Mouse (Mus musculus) liver, adult 2 months (tissue): ENCODE results near the gene Fbxo44. TPM values are rescaled to one million over a fixed set of nuclear protein-coding genes. Genes with fewer than 3 reads are reported as not detected.
A peak's percentile ranks its signal among the peaks of the same experiment; 100 is the strongest.

Experiments
- DNase-seq: peaks from one replicate; pipeline ENCODE4 v3.0.0-alpha.2; 2011; ENCODE audit warnings: low read depth, low spot score; ENCODE audit errors: extremely low read depth
- H3K27ac ChIP-seq: fragments of 200-500 bp; replicated peaks from 2 replicates; pipeline ENCODE4 v1.5.1; 2012; ENCODE audit warnings: low read depth, mild to moderate bottlenecking, control low read depth, inconsistent platforms, low read length; ENCODE audit not compliant: insufficient read depth
- H3K27me3 ChIP-seq: fragments of 200-500 bp; 2 replicates; pipeline ENCODE4 v1.6.1; 2012; ENCODE audit warnings: mild to moderate bottlenecking, moderate library complexity, low read length, inconsistent platforms; ENCODE audit not compliant: control insufficient read depth, insufficient read depth
- H3K36me3 ChIP-seq: fragments of 200-500 bp; 2 replicates; pipeline ENCODE4 v1.6.1; 2012; ENCODE audit warnings: low read length, inconsistent platforms; ENCODE audit not compliant: control insufficient read depth, insufficient read depth
- H3K4me1 ChIP-seq: fragments of 200-500 bp; 2 replicates; pipeline ENCODE4 v1.6.1; 2011; ENCODE audit warnings: low read length; ENCODE audit not compliant: control insufficient read depth, insufficient read depth
- H3K4me3 ChIP-seq: fragments of 200-500 bp; 2 replicates; pipeline ENCODE4 v1.5.1; 2011; ENCODE audit warnings: low read depth, mild to moderate bottlenecking, control low read depth, low read length, moderate library complexity; ENCODE audit not compliant: insufficient read depth
- H3K79me2 ChIP-seq: fragments of 200-500 bp; 2 replicates; pipeline ENCODE4 v1.6.1; 2012; ENCODE audit warnings: inconsistent platforms, mild to moderate bottlenecking, low read length, moderate library complexity; ENCODE audit not compliant: control insufficient read depth, insufficient read depth
- H3K9ac ChIP-seq: fragments of 200-500 bp; 2 replicates; pipeline ENCODE4 v1.6.1; 2012; ENCODE audit warnings: low read depth, mild to moderate bottlenecking, control low read depth, inconsistent platforms, low read length
- CTCF ChIP-seq: fragments of 200-500 bp; IDR thresholded peaks from 2 replicates; pipeline ENCODE4 v1.5.1; 2011; ENCODE audit warnings: low read depth, low read length, control low read depth
- POLR2A ChIP-seq: fragments of 200-500 bp; IDR thresholded peaks from 2 replicates; pipeline ENCODE4 v1.6.1; 2011; ENCODE audit warnings: low read length, control low read depth; ENCODE audit not compliant: insufficient read depth; ENCODE audit errors: extremely low read depth
- WGBS: fragments of 180-500 bp; shearing (Covaris S2); methylation state at CpG from one replicate; pipeline ENCODE4 v1.1.7; 2018; 5-methylcytosine and 5-hydroxymethylcytosine counted together
- polyA plus RNA-seq: library from polyadenylated mRNA; depleted of rRNA; stranded (reverse); fragments of >200 nt; gene quantifications from 2 replicates; pipeline ENCODE4 v1.2.3, GENCODE M21; 2012
- total RNA-seq: library from RNA; depleted of rRNA; stranded (reverse); fragments of >200 nt; gene quantifications from 2 replicates; pipeline ENCODE4 v1.2.3, GENCODE M21; 2014

Gene Fbxo44
- total and polyA plus RNA-seq, 2 experiments = 2.2 to 2.7 TPM

DNA sequence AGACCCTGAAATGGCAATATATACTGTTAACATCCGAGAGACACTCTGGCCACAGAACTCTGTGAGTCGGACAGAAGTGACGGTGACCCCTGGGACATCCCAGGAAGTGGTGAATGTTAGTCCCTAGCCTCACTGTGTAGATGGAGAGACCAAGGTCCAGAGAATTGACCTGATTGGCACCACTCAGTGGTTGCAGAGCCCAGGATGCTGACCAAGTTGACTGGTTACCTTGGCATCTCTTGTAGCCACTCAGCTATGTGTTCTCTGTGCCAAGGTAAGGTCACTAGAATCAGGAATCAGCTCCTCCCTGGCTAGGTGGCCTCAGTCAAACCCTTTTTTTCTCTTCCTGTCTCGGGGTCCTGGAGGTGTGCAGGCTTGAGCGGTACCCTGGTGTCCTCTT, 16.6 kb downstream of the Fbxo44 start:
- Histone ChIP-seq H3K9ac (no peak overlapping the region), H3K27me3 (no peaks in the 10 kb centered on the region), H3K27ac (peak overlapping the region; percentile 24; the same call in 1 of the 2 replicates), H3K4me1 (peaks cover 21% of the 10 kb centered on the region), H3K36me3 (peaks cover 6% of the 10 kb centered on the region; the same call in 1 of the 2 replicates), H3K79me2 (peaks cover 4% of the 10 kb centered on the region; the same call in 1 of the 2 replicates), H3K4me3 (no peak overlapping the region)
- TF ChIP-seq CTCF = no peak
- no peak for TF ChIP-seq POLR2A
- 22% methylated on average over 5 of the region's 5 CpGs for WGBS
- peak; percentile 97 for DNase-seq

DNA sequence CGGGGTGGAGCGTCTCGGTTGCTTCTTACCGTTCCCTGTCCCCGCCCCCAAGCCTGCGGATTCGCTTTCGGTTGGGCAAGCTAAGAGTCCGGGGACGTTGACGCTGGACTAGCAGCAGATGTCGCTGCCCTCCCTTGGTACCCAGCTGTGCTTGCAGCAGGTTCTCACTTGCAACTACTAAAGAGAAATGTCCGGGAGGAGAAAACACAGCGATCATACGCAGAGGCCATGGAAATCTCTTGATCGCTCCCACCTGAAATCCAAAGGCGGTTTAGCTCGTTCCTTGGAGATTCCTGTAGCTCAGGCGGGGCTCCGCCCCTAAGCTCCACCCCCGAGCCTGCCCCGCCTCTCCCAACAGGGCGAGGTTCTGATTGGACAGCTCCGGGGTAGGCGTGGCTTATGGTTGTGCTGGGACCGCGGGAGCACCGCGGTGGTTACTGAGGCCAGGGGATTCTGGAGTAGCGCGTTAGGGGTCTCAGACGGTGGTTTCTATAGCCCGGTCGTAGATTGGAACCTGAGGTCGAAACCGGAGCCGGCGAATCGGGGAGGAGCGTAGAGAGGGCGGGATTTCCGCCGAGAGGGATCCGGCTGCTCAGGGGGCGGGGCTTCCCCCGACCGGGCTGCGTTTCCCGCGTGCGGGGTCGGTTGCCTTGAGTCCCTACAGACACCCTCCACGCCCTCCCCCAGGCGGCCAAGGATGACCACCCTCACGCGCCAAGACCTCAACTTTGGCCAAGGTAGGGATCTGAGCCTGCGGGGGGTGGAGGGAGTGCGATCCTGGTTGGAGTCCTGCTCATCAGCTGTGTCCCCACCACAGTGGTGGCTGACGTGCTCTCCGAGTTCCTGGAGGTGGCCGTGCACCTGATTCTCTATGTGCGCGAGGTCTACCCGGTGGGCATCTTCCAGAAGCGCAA, 19.9 kb downstream of the Fbxo44 start:
- WGBS = under 1% methylated on average over 65 of the region's 65 CpGs
- Histone ChIP-seq H3K4me1 (peaks cover 9% of the 10 kb centered on the region), H3K9ac (peak overlapping the region; percentile 92), H3K36me3 (no peaks in the 10 kb centered on the region), H3K27me3 (no peaks in the 10 kb centered on the region), H3K27ac (peak overlapping the region; percentile 95), H3K4me3 (peak overlapping the region; percentile 87), H3K79me2 (peaks cover 4% of the 10 kb centered on the region; the same call in 1 of the 2 replicates)
- 0 out of 2 replicates have a peak, but pooled peaks have one; percentile 46 for TF ChIP-seq POLR2A
- peak; percentile 93 for TF ChIP-seq CTCF
- DNase-seq = peak; percentile 84

DNA sequence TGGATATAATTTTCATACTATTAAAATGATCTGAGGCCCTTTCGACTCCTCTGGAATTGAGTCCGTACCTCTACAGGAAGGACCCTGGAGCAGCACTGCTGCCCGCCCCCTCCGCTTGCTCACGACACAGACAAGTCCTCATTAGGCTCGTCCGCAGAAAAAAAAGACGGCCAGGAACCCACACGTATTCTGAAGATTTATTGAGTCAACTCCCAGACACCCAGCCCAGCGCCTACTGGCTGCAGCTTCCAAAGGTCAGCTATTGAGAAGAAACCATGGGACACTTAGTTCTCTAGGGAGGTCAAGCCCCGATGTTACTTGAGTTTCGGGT, 20.6 kb downstream of the Fbxo44 start:
- Histone ChIP-seq H3K4me3 (peak overlapping the region; percentile 87), H3K79me2 (peaks cover 4% of the 10 kb centered on the region; the same call in 1 of the 2 replicates), H3K36me3 (no peaks in the 10 kb centered on the region), H3K9ac (peak overlapping the region; percentile 54), H3K4me1 (peaks cover 9% of the 10 kb centered on the region), H3K27me3 (no peaks in the 10 kb centered on the region), H3K27ac (peak overlapping the region; percentile 39)
- WGBS = 2% methylated on average over 12 of the region's 12 CpGs
- DNase-seq = no peak
- TF ChIP-seq POLR2A = no peak
- no peak for TF ChIP-seq CTCF

DNA sequence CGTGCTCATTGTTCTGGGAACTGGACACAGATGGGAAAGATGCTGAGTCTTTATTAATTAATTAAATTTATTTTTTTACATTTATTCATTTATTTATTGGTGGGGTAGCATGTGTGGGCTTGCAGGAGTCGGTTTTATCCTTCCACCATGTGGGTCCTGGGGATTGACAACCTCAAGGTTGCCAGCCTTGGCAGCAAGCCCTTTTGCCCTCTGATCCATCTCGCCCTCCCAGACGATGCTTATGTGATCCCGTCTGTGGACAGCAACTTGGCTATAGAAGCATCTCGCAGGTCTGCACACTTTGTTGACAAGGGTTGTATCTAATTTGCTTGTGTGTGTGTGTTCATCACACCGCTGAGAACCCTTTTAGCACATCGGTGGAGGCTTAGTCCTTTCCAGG, 22.8 kb downstream of the Fbxo44 start:
- Histone ChIP-seq H3K4me1 (no peaks in the 10 kb centered on the region), H3K9ac (no peak overlapping the region), H3K36me3 (no peaks in the 10 kb centered on the region), H3K79me2 (peaks cover 4% of the 10 kb centered on the region; the same call in 1 of the 2 replicates), H3K27ac (no peak overlapping the region), H3K27me3 (no peaks in the 10 kb centered on the region), H3K4me3 (no peak overlapping the region)
- 63% methylated on average over 8 of the region's 8 CpGs for WGBS
- TF ChIP-seq CTCF (no peak), POLR2A (no peak)
- no peak for DNase-seq

DNA sequence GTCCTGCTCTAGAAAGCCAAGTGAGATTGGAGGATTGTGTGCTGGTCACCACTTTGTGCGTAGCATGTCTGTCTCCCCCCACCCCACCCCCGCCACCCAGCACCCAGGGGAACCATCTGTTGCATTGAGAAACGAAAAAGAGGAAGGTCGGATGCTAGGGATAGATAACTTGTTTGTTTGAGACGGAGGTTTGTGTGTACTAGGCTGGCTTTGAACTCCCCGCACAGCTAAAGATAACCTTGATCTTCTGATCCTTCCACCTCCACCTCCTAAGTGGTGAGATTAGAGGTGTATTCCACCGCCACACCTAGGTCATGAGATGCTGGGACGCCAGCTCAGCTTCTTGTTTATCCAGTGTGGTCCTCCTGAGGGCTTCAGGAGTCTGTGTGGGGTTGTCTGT, 25.3 kb downstream of the Fbxo44 start:
- TF ChIP-seq POLR2A (no peak), CTCF (no peak)
- Histone ChIP-seq H3K36me3 (no peaks in the 10 kb centered on the region), H3K79me2 (no peaks in the 10 kb centered on the region), H3K27me3 (peaks cover 11% of the 10 kb centered on the region), H3K9ac (no peak overlapping the region), H3K4me3 (no peak overlapping the region), H3K4me1 (no peaks in the 10 kb centered on the region), H3K27ac (no peak overlapping the region)
- WGBS = 58% methylated on average over 8 of the region's 8 CpGs
- DNase-seq = no peak
